Mouse (Mus musculus) kidney, adult 9 months (tissue): Measurements from ENCODE around the gene Ly6g5c.

ENCODE experiments used
- DNase-seq: peaks from one replicate; pipeline ENCODE4 v3.0.0; 2022

Ly6g5c gene

GRCm38 (mm10) chr17:35082841-35083576 is 25.1 kb upstream of the Ly6g5c start:
- DNase-seq, result no peak

- no peak for DNase-seq
These were observed 24.1 kb upstream of the Ly6g5c start for GRCm38 (mm10) chr17:35083929-35084497.

GRCm38 (mm10) chr17:35085208-35085865 is 22.7 kb upstream of the Ly6g5c start, which contains the start of gene Ly6g6f:
TSS of gene Ly6g6f (minus strand) at chr17:35085610.
- DNase-seq, result no peak

GRCm38 (mm10) chr17:35088151-35088550 is 19.9 kb upstream of the Ly6g5c start:
- DNase-seq, result no peak

- peak; percentile 95 for DNase-seq
These were observed 19.0 kb upstream of the Ly6g5c start, which contains the start of gene Abhd16a for GRCm38 (mm10) chr17:35088825-35089644. TSS of gene Abhd16a (plus strand) at chr17:35089263.

GRCm38 (mm10) chr17:35090166-35090932 is 17.7 kb upstream of the Ly6g5c start:
- no peak for DNase-seq

- DNase-seq, result no peak
These were observed 15.5 kb upstream of the Ly6g5c start for GRCm38 (mm10) chr17:35092403-35093198.

GRCm38 (mm10) chr17:35094475-35095365 is 13.4 kb upstream of the Ly6g5c start:
- no peak for DNase-seq

GRCm38 (mm10) chr17:35096597-35096996 is 11.5 kb upstream of the Ly6g5c start:
- no peak for DNase-seq

- peak; percentile 39 for DNase-seq
These were observed 10.9 kb upstream of the Ly6g5c start for GRCm38 (mm10) chr17:35097164-35097655.

GRCm38 (mm10) chr17:35100196-35100765 is 7.8 kb upstream of the Ly6g5c start:
- no peak for DNase-seq

- no peak for DNase-seq
These were observed 6.9 kb upstream of the Ly6g5c start for GRCm38 (mm10) chr17:35101161-35101560.

- DNase-seq, result no peak
These were observed 5.8 kb upstream of the Ly6g5c start for GRCm38 (mm10) chr17:35102299-35102698.

GRCm38 (mm10) chr17:35103221-35103690 is 4.8 kb upstream of the Ly6g5c start:
- DNase-seq, result peak; percentile 88

GRCm38 (mm10) chr17:35104079-35104478 is 4.0 kb upstream of the Ly6g5c start:
- no peak for DNase-seq

GRCm38 (mm10) chr17:35104754-35105153 is 3.3 kb upstream of the Ly6g5c start:
- DNase-seq, result no peak

- peak; percentile 47 for DNase-seq
These were observed 2.2 kb upstream of the Ly6g5c start for GRCm38 (mm10) chr17:35105740-35106389.

GRCm38 (mm10) chr17:35106522-35106921 is 1.6 kb upstream of the Ly6g5c start:
- DNase-seq, result no peak

- DNase-seq, result no peak
These were observed 3.7 kb downstream of the Ly6g5c start for GRCm38 (mm10) chr17:35111774-35112173.
